Mouse (Mus musculus) adrenal gland, adult (tissue): ENCODE data around the gene Cyp11a1.
A peak's percentile ranks its signal among the peaks of the same experiment; 100 is the strongest.

Experiments
- DNase-seq, 2 experiments: peaks; one replicate each; pipeline ENCODE4 v3.0.0; 2022 to 2023; ENCODE audit warnings: low spot score in 1 of 2; ENCODE audit not compliant: inconsistent age in 2 of 2

The Cyp11a1 gene

DNA sequence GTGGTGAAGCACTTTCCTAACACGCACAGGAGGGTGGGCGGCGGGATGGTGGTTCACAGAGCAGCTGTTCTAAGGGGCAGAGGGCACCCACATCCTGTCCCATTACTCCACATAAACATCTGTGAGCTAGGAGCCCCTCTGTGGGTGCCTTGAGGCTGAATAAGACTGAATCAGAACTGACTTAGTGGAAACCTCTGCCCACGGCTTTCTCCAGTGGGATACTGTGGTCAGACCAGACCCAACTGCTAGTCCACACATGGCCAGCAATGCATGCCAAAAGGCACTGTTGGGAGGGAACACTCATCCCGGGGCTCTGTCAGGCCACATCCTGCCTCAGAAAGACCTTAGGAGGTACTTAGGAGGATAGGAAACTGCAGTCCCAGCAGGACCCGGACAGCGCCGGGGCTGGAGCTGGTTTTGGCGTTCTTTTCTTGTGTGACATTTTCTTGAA is 34.0 kb upstream of the Cyp11a1 start:
- no peak for DNase-seq

DNA sequence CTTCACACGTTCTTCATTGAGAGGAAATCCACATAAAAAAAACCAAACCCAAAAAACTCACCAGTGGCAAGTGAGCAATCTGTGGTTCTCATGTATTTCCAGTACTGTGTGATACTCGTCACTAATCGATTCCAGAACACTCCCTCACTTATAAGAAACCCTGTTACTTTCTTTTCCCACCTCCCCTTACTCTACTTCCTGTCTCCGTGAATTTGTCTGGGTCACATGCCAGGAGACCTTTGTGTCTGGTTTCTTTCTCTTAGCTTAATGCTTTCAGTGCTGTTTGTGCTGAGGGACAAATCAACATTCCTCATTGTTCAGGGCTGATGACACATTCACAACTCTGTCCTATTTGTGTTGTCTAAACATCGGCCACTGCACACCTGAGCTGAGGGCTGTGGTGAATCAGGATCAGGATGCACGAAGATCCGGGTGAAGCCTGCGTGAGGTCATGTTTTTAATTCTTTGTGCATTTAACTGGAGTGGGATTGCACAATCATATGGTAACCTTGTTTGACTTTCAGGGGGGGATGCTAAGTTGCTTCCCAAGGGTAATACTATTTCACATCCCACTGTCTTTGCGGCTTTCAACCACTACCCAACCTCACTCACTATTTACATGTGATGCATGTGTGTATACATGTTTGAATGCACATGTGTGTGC is 33.3 kb upstream of the Cyp11a1 start:
- no peak for DNase-seq

DNA sequence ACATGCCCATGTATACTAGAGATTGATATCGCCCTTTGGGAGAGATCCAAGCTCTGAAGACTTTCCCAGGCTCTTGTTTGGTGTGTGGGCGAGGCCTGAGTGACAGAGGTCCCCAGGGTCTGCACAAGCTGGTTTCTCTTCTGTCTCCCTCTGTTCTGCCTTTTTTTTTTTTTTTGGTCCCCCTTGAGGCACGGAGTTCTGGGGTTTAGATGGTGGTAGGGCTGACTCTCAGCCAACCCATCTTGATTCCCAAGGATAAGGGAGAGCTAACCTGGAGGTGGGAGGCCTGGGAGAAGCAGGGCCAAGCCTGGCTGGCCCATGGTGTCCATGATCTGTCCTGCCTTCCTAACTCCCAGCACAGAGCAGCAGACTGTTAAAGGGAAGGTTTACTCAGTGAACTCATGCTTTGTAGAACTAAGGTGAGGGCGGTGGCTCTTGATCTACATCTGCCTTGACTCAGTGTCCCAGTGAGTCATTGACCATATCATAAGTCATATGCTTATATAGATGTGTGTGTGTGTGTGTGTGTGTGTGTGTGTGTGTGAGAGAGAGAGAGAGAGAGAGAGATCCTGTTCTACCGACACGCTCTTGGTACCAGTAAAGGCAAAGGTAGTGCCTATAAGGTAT is 32.7 kb upstream of the Cyp11a1 start:
- DNase-seq, result no peak

DNA sequence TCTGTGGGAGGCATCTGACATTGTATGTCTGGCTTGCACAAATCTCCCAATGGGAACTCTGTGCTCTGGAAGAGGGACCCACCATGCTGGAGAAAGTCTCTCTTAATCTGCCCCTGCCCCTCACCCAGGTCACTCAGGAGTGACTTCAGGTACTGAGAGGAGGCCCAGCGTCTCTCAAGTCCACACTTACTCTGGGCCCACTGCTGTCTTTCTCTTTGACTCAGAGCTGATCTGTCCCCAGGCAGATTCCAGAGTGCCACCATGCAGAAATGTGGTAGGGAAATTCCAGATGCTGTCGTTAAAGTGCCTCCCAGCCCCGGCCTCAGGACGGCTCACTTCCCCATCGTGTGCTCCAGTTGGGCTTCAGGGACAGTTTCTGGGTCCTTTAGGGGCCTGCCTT is 32.0 kb upstream of the Cyp11a1 start:
- no peak for DNase-seq

GRCm38 (mm10) chr9:57975200-57975821 is 30.9 kb upstream of the Cyp11a1 start:
- DNase-seq, result no peak

DNA sequence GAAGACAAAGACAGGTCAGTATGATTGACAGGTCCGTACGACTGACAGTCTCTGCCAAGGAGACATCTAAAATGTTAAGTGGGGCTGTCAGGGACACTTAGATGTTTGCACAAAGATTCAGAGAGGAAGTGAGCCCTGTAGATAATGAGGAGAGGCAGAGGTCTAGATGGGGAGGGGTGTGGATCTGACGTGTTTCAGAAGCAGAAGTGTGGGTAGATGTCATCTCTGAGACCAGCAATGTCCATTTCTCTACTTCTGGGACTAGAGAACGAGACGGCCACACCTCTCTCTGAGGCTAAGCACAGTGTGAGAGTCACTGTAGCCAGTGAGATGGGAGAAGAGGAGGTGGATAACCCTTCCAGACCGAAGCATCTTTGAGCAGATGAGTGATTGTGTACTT is 28.2 kb upstream of the Cyp11a1 start:
- no peak for DNase-seq

GRCm38 (mm10) chr9:57978858-57979257 is 27.4 kb upstream of the Cyp11a1 start:
- no peak for DNase-seq

DNA sequence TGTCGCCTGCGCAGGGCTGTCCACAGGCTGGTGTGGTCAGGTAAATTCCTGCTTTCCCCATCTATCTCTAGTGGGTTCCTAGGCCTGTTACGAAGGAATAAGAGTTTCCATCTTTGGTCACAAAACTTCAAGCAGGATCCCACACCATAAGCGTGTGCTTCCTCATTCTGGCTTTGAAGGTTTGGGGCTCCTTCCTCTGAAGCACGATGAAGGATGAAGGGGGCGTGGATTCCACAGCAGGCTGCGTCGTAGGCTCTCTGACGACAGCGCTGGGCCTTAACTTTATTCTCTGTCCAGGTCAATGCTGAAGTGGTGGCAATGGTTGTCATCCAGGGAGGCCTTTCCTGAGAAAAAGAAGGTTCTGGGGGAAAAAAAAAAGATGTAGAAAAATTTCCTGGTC is 25.6 kb upstream of the Cyp11a1 start:
- no peak for DNase-seq

GRCm38 (mm10) chr9:57985304-57985703 is 20.9 kb upstream of the Cyp11a1 start:
- no peak for DNase-seq

DNA sequence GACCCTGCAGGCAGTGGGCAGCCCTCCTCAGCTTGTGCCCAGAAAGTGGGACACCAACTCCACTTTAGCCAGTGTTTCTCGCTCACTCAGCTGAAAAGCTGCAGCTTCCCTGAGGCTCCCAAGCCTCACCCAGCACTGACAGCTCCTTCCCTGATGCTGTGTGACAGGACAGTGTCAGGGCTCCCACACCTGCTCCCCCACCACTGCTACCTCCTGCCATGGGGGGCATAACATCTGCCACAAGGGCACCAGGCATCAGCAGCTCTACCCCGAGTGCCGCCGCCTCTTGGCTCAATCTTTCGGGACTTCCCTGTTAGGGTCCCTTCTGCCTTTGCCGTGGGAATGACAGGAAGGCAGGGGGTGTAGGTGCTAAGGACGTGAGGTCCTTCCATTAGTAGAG is 19.9 kb upstream of the Cyp11a1 start:
- no peak for DNase-seq

DNA sequence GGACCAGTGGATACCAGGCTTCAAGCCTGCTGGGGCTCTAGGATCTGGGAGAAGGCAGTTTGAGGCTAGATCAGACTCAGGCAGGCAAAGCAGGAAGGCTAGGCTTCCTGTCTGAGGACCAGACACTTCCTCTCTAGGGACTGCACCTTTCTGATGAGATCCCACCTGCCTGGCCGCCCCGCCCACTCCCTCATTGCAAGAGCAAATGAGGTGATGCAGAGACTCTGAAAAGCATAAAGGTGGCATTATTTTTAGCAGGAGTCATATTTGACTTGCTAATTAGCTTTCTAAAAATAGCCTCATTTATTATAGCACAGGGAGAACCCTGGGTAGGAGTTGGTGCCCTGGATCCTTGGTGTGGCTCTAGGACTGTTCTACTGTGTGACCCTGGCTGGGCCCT is 18.1 kb upstream of the Cyp11a1 start:
- no peak for DNase-seq

DNA sequence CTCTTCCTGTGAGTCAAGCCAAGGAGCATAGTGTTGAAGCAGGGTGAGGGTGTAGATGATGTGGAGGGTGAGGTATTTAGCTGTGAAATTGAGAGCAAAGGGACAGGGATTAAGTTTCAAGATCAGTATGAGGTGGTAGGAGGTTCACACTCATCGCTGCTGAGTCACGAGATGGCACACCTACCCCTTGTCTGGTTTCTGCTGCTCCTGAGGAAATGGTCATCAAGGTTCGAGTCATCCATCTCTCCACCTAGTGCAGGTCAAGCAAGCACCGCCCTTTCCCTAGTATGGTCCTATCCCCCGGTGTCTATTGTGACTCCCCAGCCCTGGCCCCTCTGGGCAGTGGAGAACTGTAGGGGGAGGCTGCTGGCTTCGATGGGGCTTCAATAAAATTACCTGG is 16.9 kb upstream of the Cyp11a1 start:
- no peak for DNase-seq

DNA sequence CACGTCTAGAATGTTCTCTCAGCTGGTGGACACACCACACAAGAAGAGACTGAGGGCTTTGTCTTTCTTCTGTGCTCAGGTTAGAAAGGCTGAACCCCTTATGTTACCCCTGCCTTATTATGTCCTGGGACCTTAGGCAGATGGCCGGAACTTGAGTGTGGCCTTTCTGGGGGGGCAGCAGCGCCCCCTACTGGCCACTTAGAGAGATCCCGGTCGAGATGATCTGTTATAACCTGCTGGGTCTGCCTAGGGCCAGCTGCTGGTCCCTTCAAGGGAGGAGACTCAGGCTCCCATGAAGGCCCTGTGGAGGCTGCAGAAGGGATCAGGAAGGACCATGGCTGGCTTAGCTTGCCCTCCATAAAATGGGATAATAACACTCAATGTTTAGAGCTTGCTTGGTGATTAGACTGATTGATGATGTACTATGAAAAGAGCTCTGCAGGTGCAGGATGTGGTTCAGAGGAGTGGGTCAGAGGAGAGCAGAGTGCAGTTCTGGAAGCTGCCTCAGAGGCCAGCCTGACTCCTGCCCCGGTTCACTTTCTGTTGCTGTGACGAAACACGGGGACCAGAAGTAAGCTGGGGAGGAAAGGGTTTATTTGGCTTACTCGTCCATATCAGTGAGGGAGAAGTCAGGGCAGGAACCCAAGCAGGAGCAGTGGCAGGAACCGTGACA is 15.6 kb upstream of the Cyp11a1 start:
- DNase-seq, result peak; percentile 64 to 83

- DNase-seq, result no peak
Observed at GRCm38 (mm10) chr9:57992060-57992459, 14.2 kb upstream of the Cyp11a1 start.

DNA sequence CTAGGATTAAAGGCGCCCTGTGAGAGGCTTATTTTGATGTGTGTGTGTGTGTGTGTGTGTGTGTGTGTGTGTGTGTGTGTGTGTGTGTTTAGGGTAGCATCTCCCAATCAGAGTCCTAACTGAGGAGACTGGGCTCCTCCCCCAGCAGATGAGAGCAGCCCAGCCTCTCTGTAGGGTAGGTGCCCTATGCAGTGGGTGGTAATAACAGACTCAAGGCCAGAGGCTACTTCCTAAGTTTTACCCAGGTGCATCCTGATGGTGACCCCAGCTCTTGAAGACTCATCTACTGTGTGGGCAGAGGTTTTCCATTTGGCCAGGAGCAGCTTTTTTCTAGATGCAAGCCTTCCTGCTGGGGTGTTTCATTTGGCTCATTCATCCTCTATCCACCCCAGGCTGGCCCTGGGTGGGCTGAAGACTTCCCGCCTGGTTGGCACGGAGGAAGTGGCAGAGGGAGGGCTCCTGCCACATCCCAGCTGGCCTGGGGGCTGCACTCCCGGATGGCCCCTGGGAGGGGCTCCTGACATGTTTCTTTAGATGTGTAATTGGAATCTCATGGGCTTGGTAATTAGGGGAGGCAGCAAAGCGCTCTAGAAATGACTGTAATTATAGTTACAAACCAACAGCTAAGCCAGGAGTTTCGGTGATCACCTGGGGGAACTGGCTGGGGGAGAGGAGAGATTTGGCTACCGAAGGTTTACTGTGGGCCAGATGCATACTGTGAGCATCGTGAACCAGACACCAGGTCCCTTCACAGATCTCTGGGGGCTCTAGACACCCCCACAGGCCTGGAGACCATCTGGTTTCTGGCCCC is 13.2 kb upstream of the Cyp11a1 start:
- DNase-seq, result no peak

DNA sequence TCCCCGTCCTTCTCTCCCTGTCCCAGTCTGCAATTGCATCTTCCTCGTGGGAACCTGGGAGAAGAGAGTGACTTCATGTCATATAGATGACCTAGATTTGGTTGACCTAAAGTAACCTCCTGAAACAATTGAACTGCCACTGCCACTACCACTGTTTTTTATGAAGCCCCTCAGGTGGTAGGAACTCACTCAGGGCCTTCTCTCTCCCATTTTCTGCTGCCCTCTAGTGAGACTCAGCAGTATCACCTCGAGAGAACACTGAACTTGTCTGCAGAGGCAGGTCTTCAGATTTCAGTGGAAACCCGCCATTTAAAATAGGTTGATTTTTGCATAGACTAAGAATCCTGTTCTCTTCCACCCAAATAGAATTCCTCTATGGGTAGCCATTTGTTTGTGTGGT is 10.9 kb upstream of the Cyp11a1 start:
- peak in 1 of 2 experiments; percentile 62 for DNase-seq

DNA sequence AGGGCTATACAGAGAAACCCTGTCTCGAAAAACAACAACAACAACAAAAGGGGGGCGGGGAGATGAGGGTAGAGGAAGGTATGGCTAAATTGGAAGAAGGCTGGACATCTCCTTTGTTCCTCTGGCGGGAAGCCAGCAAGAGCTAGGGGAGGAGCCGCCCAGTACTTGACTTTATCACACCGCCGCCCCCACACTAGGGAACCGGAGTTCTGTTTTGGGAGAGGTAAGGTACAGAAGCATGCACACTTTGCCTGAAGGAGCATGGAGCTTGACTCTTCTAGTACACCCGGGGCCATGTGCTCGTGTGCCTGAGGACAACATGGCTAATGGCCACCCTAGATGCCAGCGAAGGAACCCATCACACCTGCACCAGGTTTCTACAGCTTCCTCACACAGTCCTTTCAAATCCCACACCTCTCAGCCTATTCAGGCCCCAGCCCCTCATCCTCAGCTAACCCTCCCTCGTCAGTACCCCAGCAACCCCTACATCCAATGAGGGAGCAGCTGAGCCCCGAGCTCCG is 8.6 kb upstream of the Cyp11a1 start:
- DNase-seq, result no peak

- DNase-seq, result peak; percentile 73 to 87
Observed at GRCm38 (mm10) chr9:57998032-57998659, 8.1 kb upstream of the Cyp11a1 start.

- peak; percentile 54 to 78 for DNase-seq
Observed at GRCm38 (mm10) chr9:57998685-57999084, 7.5 kb upstream of the Cyp11a1 start.

GRCm38 (mm10) chr9:57999676-58000075 is 6.5 kb upstream of the Cyp11a1 start:
- DNase-seq, result peak; percentile 83 to 88
